Mouse (Mus musculus) liver, adult 2 months (tissue): ENCODE measurements around the gene Stx11. TPM values are rescaled to one million over a fixed set of nuclear protein-coding genes. Genes with fewer than 3 reads are reported as not detected.

Experiments
- DNase-seq: peaks from one replicate; pipeline ENCODE4 v3.0.0-alpha.2; 2011; ENCODE audit warnings: low read depth, low spot score; ENCODE audit errors: extremely low read depth
- H3K27ac ChIP-seq: fragments of 200-500 bp; replicated peaks from 2 replicates; pipeline ENCODE4 v1.5.1; 2012; ENCODE audit warnings: low read depth, mild to moderate bottlenecking, control low read depth, inconsistent platforms, low read length; ENCODE audit not compliant: insufficient read depth
- H3K27me3 ChIP-seq: fragments of 200-500 bp; 2 replicates; pipeline ENCODE4 v1.6.1; 2012; ENCODE audit warnings: mild to moderate bottlenecking, moderate library complexity, low read length, inconsistent platforms; ENCODE audit not compliant: control insufficient read depth, insufficient read depth
- H3K36me3 ChIP-seq: fragments of 200-500 bp; 2 replicates; pipeline ENCODE4 v1.6.1; 2012; ENCODE audit warnings: low read length, inconsistent platforms; ENCODE audit not compliant: control insufficient read depth, insufficient read depth
- H3K4me1 ChIP-seq: fragments of 200-500 bp; 2 replicates; pipeline ENCODE4 v1.6.1; 2011; ENCODE audit warnings: low read length; ENCODE audit not compliant: control insufficient read depth, insufficient read depth
- H3K4me3 ChIP-seq: fragments of 200-500 bp; 2 replicates; pipeline ENCODE4 v1.5.1; 2011; ENCODE audit warnings: low read depth, mild to moderate bottlenecking, control low read depth, low read length, moderate library complexity; ENCODE audit not compliant: insufficient read depth
- H3K79me2 ChIP-seq: fragments of 200-500 bp; 2 replicates; pipeline ENCODE4 v1.6.1; 2012; ENCODE audit warnings: inconsistent platforms, mild to moderate bottlenecking, low read length, moderate library complexity; ENCODE audit not compliant: control insufficient read depth, insufficient read depth
- H3K9ac ChIP-seq: fragments of 200-500 bp; 2 replicates; pipeline ENCODE4 v1.6.1; 2012; ENCODE audit warnings: low read depth, mild to moderate bottlenecking, control low read depth, inconsistent platforms, low read length
- CTCF ChIP-seq: fragments of 200-500 bp; IDR thresholded peaks from 2 replicates; pipeline ENCODE4 v1.5.1; 2011; ENCODE audit warnings: low read depth, low read length, control low read depth
- POLR2A ChIP-seq: fragments of 200-500 bp; IDR thresholded peaks from 2 replicates; pipeline ENCODE4 v1.6.1; 2011; ENCODE audit warnings: low read length, control low read depth; ENCODE audit not compliant: insufficient read depth; ENCODE audit errors: extremely low read depth
- WGBS: fragments of 180-500 bp; shearing (Covaris S2); methylation state at CpG from one replicate; pipeline ENCODE4 v1.1.7; 2018; 5-methylcytosine and 5-hydroxymethylcytosine counted together
- polyA plus RNA-seq: library from polyadenylated mRNA; depleted of rRNA; stranded (reverse); fragments of >200 nt; gene quantifications from 2 replicates; pipeline ENCODE4 v1.2.3, GENCODE M21; 2012
- total RNA-seq: library from RNA; depleted of rRNA; stranded (reverse); fragments of >200 nt; gene quantifications from 2 replicates; pipeline ENCODE4 v1.2.3, GENCODE M21; 2014

The Stx11 gene
- total and polyA plus RNA-seq, 2 experiments: 0.18 to 1.5 TPM

DNA sequence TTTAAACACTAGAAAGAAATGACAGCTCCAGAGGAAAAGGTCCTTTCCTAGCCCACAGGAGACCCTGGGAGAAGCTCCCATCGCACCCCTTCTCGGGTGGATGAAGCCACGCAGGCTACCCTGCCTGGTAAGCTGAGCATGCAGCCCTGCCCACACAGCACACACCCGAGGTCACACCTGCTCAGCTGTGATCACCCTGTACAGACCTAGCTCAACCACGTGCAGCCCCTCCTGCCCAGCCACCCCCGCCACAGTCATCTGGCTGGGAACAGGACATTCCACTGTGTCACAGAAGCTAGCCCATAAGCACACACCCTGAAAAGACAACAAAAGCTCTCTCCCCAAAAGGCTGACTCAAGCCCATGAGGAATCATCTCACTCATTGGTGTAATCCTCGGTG is 14.8 kb downstream of the Stx11 start:
- no peak for TF ChIP-seq POLR2A
- TF ChIP-seq CTCF: no peak

GRCm38 (mm10) chr10:12947606-12948005 is 16.5 kb downstream of the Stx11 start:
- 88% methylated on average over 3 of the region's 3 CpGs for WGBS
- TF ChIP-seq CTCF (no peak), POLR2A (no peak)
- H3K27ac ChIP-seq: no peak overlapping the region

More for the DNA sequence above, 14.8 kb downstream of the Stx11 start:
- WGBS: 72% methylated on average over 7 of the region's 7 CpGs
- Histone ChIP-seq H3K27me3 (no peaks in the 10 kb centered on the region), H3K27ac (no peak overlapping the region), H3K36me3 (no peaks in the 10 kb centered on the region), H3K4me1 (no peaks in the 10 kb centered on the region), H3K79me2 (no peaks in the 10 kb centered on the region), H3K4me3 (no peak overlapping the region), H3K9ac (no peak overlapping the region)
- no peak for DNase-seq

DNA sequence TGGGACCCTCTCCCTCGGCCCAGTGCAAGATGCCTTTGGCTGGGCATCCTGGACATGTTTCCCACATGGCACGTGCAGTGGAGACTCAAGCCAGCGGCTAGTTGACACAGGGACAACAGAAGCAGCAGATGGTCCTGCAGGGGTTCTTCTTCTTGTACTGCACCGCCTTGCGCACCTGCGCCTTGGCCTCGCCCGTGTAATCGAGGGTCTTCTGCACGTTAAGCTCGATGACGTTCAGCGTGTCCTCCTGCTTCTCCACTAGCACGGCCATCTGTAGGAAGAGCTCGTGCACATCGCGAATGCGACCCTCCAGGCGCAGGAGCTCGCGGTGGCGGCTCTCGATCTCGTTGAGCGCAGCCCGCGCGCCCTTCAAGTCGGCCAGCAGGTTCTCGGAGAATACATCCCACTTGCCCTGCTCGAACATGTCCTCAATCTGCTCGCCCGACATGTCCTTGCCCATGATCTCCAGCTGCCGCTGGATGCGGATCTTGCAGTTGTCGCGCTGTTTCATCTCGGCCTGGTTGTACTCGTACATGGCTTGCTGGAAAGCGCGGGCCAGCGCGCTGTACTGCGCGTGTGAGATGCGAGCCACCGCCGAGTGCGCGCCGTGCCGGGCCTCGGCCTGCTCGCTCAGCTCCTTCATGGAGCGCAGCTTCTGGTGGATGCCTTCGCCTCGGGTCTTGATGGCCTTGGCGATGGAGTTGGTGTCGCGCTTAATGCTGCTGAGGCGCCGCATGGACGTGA is 22.9 kb downstream of the Stx11 start:
- WGBS: 15% methylated on average over 63 of the region's 63 CpGs
- Histone ChIP-seq H3K27ac (no peak overlapping the region), H3K36me3 (no peaks in the 10 kb centered on the region), H3K9ac (no peak overlapping the region), H3K4me1 (no peaks in the 10 kb centered on the region), H3K27me3 (0 out of 2 replicates have a peak, but pooled peaks cover 9% of the 10 kb centered on the region), H3K4me3 (no peak overlapping the region), H3K79me2 (no peaks in the 10 kb centered on the region)
- TF ChIP-seq CTCF (no peak), POLR2A (no peak)
- DNase-seq: no peak

More at GRCm38 (mm10) chr10:12947606-12948005, 16.5 kb downstream of the Stx11 start:
- Histone ChIP-seq H3K36me3 (no peaks in the 10 kb centered on the region), H3K27me3 (no peaks in the 10 kb centered on the region), H3K4me3 (no peak overlapping the region), H3K4me1 (no peaks in the 10 kb centered on the region), H3K79me2 (no peaks in the 10 kb centered on the region), H3K9ac (no peak overlapping the region)
- no peak for DNase-seq

- no peak for DNase-seq
- 92% methylated on average over 2 of the region's 2 CpGs for WGBS
- 0 out of 2 replicates have a peak, but pooled peaks cover 9% of the 10 kb centered on the region for H3K27me3 ChIP-seq
- TF ChIP-seq CTCF (no peak), POLR2A (no peak)
- H3K4me1 ChIP-seq: no peaks in the 10 kb centered on the region
- H3K36me3 ChIP-seq: no peaks in the 10 kb centered on the region
- no peaks in the 10 kb centered on the region for H3K79me2 ChIP-seq
- H3K9ac ChIP-seq: no peak overlapping the region
- no peak overlapping the region for H3K4me3 ChIP-seq
- H3K27ac ChIP-seq: no peak overlapping the region
These were observed 25.3 kb downstream of the Stx11 start for GRCm38 (mm10) chr10:12938763-12939162.

DNA sequence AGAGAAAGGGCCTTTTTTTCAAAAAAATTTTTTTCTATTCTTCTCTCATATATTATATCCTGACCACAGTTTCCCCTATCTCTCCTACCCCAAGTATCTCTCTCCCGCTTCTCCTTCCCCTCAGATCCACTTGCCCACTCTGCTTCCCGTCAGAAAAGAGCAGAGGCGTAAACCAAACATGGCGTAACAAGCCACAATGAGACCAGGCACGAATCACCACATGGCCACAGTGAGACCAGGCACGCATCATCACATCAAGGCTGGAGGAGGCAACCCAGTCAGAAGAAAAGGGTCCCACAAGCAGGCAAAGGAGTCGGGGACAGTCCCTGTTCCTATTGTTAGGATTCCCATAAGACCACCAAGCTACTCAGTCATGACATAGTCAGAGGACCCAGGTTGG is 28.0 kb downstream of the Stx11 start:
- H3K9ac ChIP-seq: no peak overlapping the region
- no peak overlapping the region for H3K4me3 ChIP-seq
- 0 out of 2 replicates have a peak, but pooled peaks cover 3% of the 10 kb centered on the region for H3K27me3 ChIP-seq
- no peaks in the 10 kb centered on the region for H3K4me1 ChIP-seq
- TF ChIP-seq CTCF (no peak), POLR2A (no peak)
- no peak for DNase-seq
- H3K36me3 ChIP-seq: no peaks in the 10 kb centered on the region
- H3K79me2 ChIP-seq: no peaks in the 10 kb centered on the region
- WGBS: 83% methylated on average over 7 of the region's 7 CpGs
- H3K27ac ChIP-seq: no peak overlapping the region

- H3K27ac ChIP-seq: no peak overlapping the region
- no peak overlapping the region for H3K4me3 ChIP-seq
- H3K79me2 ChIP-seq: no peaks in the 10 kb centered on the region
- H3K36me3 ChIP-seq: no peaks in the 10 kb centered on the region
- TF ChIP-seq CTCF (no peak; the same call in 1 of the 2 replicates), POLR2A (no peak)
- DNase-seq: no peak
- no peaks in the 10 kb centered on the region for H3K27me3 ChIP-seq
- 89% methylated on average over 5 of the region's 5 CpGs for WGBS
- H3K9ac ChIP-seq: no peak overlapping the region
- no peaks in the 10 kb centered on the region for H3K4me1 ChIP-seq
These were observed 28.5 kb downstream of the Stx11 start for GRCm38 (mm10) chr10:12935575-12935974.
